Mouse (Mus musculus): ENCODE measurements around the gene Rnf150.
"Not testable (repeated sequence)": the region's sequence is repeated elsewhere in the genome, so short reads cannot be mapped to it uniquely, and the experiment has no call there.

The Rnf150 gene

GRCm38 (mm10) chr8:83077329-83077728 is 214.2 kb downstream of the Rnf150 start:
- no peak for DNase-seq (ENCODE audit: low spot score in 2 of 2)

GRCm38 (mm10) chr8:83078701-83079533 is 215.8 kb downstream of the Rnf150 start:
- no peak for DNase-seq (ENCODE audit: low spot score in 2 of 2)

- DNase-seq (ENCODE audit: low spot score in 2 of 2) = no peak
These were observed 216.3 kb downstream of the Rnf150 start for GRCm38 (mm10) chr8:83079534-83079844.

- no peak for DNase-seq (ENCODE audit: low spot score in 2 of 2)
These were observed 218.1 kb downstream of the Rnf150 start for GRCm38 (mm10) chr8:83081266-83081665.

- not testable (repeated sequence) for DNase-seq (ENCODE audit: low spot score in 2 of 2)
These were observed 218.7 kb downstream of the Rnf150 start for GRCm38 (mm10) chr8:83081806-83082205.

GRCm38 (mm10) chr8:83082251-83082650 is 219.1 kb downstream of the Rnf150 start:
- no peak for DNase-seq (ENCODE audit: low spot score in 2 of 2)

- no peak for DNase-seq (ENCODE audit: low spot score in 2 of 2)
These were observed 220.3 kb downstream of the Rnf150 start for GRCm38 (mm10) chr8:83083452-83083851.

GRCm38 (mm10) chr8:83085581-83085980 is 222.4 kb downstream of the Rnf150 start:
- DNase-seq (ENCODE audit: low spot score in 2 of 2) = no peak

- no peak for DNase-seq (ENCODE audit: low spot score in 2 of 2)
These were observed 223.5 kb downstream of the Rnf150 start for GRCm38 (mm10) chr8:83086625-83087024.

- no peak for DNase-seq (ENCODE audit: low spot score in 2 of 2)
These were observed 224.4 kb downstream of the Rnf150 start for GRCm38 (mm10) chr8:83087604-83088003.

- DNase-seq (ENCODE audit: low spot score in 2 of 2) = no peak
These were observed 225.0 kb downstream of the Rnf150 start for GRCm38 (mm10) chr8:83088156-83088555.

GRCm38 (mm10) chr8:83089336-83089986 is 226.3 kb downstream of the Rnf150 start:
- DNase-seq (ENCODE audit: low spot score in 2 of 2) = peak; percentile 87

GRCm38 (mm10) chr8:83090446-83090845 is 227.3 kb downstream of the Rnf150 start:
- DNase-seq (ENCODE audit: low spot score in 2 of 2) = no peak

- DNase-seq (ENCODE audit: low spot score in 2 of 2) = peak in 1 of 2 experiments; percentile 18
These were observed 236.9 kb downstream of the Rnf150 start for GRCm38 (mm10) chr8:83100041-83100440.

GRCm38 (mm10) chr8:83102957-83103510 is 239.9 kb downstream of the Rnf150 start:
- DNase-seq (ENCODE audit: low spot score in 2 of 2) = no peak

GRCm38 (mm10) chr8:83103968-83104367 is 240.8 kb downstream of the Rnf150 start:
- DNase-seq (ENCODE audit: low spot score in 2 of 2) = no peak

- no peak for DNase-seq (ENCODE audit: low spot score in 2 of 2)
These were observed 246.6 kb downstream of the Rnf150 start for GRCm38 (mm10) chr8:83109756-83110155.

GRCm38 (mm10) chr8:83110177-83110576 is 247.0 kb downstream of the Rnf150 start:
- no peak for DNase-seq (ENCODE audit: low spot score in 2 of 2)

- no peak for DNase-seq (ENCODE audit: low spot score in 2 of 2)
These were observed 271.9 kb downstream of the Rnf150 start for GRCm38 (mm10) chr8:83135086-83135485.

- no peak for DNase-seq (ENCODE audit: low spot score in 2 of 2)
These were observed 276.9 kb downstream of the Rnf150 start for GRCm38 (mm10) chr8:83140068-83140467.

GRCm38 (mm10) chr8:83140701-83141111 is 277.6 kb downstream of the Rnf150 start:
- no peak for DNase-seq (ENCODE audit: low spot score in 2 of 2)

All from frontal cortex, postnatal 25 days (tissue).